Mouse (Mus musculus) heart, embryonic 14.5 days (tissue): ENCODE data around the gene Babam1. TPM values are rescaled to one million over a fixed set of nuclear protein-coding genes. Genes with fewer than 3 reads are reported as not detected.
A peak's percentile ranks its signal among the peaks of the same experiment; 100 is the strongest.

Experiments used
- ATAC-seq: fragments of 200-750 bp; cut with Nextera tagmentation; 2 replicates; pipeline ENCODE4 v1.8.0; 2017; ENCODE audit warnings: low read depth, moderate TSS enrichment; ENCODE audit not compliant: insufficient number of reproducible peaks, insufficient read depth, low FRiP score
- H3K27ac ChIP-seq, 2 experiments: fragments of 200-500 bp in 1 of 2; fragments of 300-500 bp in 1 of 2; sonication (generic) in 1 of 2; replicated peaks in 1 of 2; 2 replicates each; pipeline ENCODE4 v1.5.1; 2012 to 2014; ENCODE audit warnings: low read depth in 2 of 2, low read length in 2 of 2, control low read depth in 1 of 2, mild to moderate bottlenecking in 1 of 2, mixed read lengths in 1 of 2; ENCODE audit not compliant: control insufficient read depth in 1 of 2, insufficient read depth in 1 of 2
- H3K27me3 ChIP-seq: fragments of 300-500 bp; sonication (generic); 2 replicates; pipeline ENCODE4 v1.6.1; 2014; ENCODE audit warnings: mild to moderate bottlenecking, low read length, control low read depth; ENCODE audit not compliant: control insufficient read depth, insufficient read depth
- H3K36me3 ChIP-seq: fragments of 300-500 bp; sonication (generic); 2 replicates; pipeline ENCODE4 v1.6.1; 2014; ENCODE audit warnings: mild to moderate bottlenecking, control low read depth, low read length, mixed read lengths; ENCODE audit not compliant: control insufficient read depth, insufficient read depth
- H3K4me1 ChIP-seq, 2 experiments: fragments of 200-500 bp in 1 of 2; fragments of 300-500 bp in 1 of 2; sonication (generic) in 1 of 2; 2 replicates each; pipeline ENCODE4 v1.6.1; 2012 to 2014; ENCODE audit warnings: low read length in 2 of 2, control low read depth in 1 of 2, mixed read lengths in 1 of 2; ENCODE audit not compliant: control insufficient read depth in 2 of 2, insufficient read depth in 2 of 2
- H3K4me2 ChIP-seq: fragments of 300-500 bp; sonication (generic); 2 replicates; pipeline ENCODE4 v1.6.1; 2014; ENCODE audit warnings: mild to moderate bottlenecking, low read length
- H3K4me3 ChIP-seq, 2 experiments: fragments of 200-500 bp in 1 of 2; fragments of 300-500 bp in 1 of 2; sonication (generic) in 1 of 2; 2 replicates each; pipeline ENCODE4 v1.5.1; 2012 to 2014; ENCODE audit warnings: low read length in 2 of 2, mild to moderate bottlenecking in 2 of 2, control low read depth in 1 of 2, low read depth in 1 of 2, moderate library complexity in 1 of 2; ENCODE audit not compliant: control insufficient read depth in 1 of 2, insufficient read depth in 1 of 2
- H3K9ac ChIP-seq: fragments of 300-500 bp; sonication (generic); 2 replicates; pipeline ENCODE4 v1.6.1; 2014; ENCODE audit warnings: mild to moderate bottlenecking, low read length
- H3K9me3 ChIP-seq: fragments of 300-500 bp; sonication (generic); 2 replicates; pipeline ENCODE4 v1.6.1; 2016; ENCODE audit warnings: low read length, control low read depth; ENCODE audit not compliant: control insufficient read depth
- WGBS: fragments of 180-500 bp; shearing (Covaris S2); extraction: QIAGEN DNeasy Blood & Tissue Kit; methylation state at CpG from one replicate; pipeline ENCODE4 v1.1.7; 2014; 5-methylcytosine and 5-hydroxymethylcytosine counted together
- polyA plus RNA-seq: library from polyadenylated mRNA; unstranded; fragments of >200 nt; fragmentation: Nextera tagmentation; extraction: Ambion mirVana; gene quantifications from 2 replicates; pipeline ENCODE4 v1.2.1, GENCODE M21; 2014

Babam1 gene
- polyA plus RNA-seq, 1 experiment from 2014 or later = 86.1 TPM

DNA sequence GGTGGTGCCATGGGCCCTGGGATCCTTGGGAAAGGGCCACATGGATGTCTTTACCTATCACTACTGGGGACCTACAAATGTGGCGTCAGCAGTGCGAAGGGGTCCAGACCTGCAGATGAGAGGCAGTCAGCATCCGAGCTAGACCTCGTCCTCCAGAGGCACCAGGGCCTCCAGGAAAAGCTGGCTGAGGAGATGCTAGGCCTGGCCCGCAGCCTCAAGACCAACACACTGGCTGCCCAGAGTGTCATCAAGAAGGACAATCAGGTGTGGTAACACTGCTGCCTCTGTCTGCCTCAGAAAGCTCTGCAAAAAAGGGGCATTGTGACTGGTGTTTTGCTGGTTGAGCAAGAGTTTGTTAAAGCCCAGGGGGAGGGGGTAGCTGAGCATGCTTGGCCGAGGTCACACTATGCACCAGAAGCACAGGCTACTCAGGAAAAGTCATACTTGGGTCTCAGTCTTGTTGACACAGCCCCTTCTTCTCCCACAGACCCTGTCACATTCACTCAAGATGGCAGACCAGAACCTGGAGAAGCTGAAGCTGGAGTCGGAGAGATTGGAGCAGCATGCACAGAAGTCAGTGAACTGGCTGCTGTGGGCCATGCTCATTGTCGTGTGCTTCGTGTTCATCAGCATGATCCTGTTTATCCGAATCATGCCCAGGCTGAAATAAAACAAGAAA, 27.5 kb upstream of the Babam1 start:
- no peak overlapping the region for H3K4me3 ChIP-seq
- H3K27ac ChIP-seq = peak overlapping the region; percentile 6 to 64
- no peaks in the 10 kb centered on the region for H3K9me3 ChIP-seq
- H3K36me3 ChIP-seq = peaks cover 26% of the 10 kb centered on the region
- 92% methylated on average over 10 of the region's 10 CpGs for WGBS
- no peak overlapping the region for H3K4me2 ChIP-seq
- ATAC-seq = no peak
- H3K9ac ChIP-seq = peak overlapping the region; percentile 25; the same call in 1 of the 2 replicates
- peaks cover 4 to 24% of the 10 kb centered on the region in 2 experiments for H3K4me1 ChIP-seq
- no peaks in the 10 kb centered on the region for H3K27me3 ChIP-seq

DNA sequence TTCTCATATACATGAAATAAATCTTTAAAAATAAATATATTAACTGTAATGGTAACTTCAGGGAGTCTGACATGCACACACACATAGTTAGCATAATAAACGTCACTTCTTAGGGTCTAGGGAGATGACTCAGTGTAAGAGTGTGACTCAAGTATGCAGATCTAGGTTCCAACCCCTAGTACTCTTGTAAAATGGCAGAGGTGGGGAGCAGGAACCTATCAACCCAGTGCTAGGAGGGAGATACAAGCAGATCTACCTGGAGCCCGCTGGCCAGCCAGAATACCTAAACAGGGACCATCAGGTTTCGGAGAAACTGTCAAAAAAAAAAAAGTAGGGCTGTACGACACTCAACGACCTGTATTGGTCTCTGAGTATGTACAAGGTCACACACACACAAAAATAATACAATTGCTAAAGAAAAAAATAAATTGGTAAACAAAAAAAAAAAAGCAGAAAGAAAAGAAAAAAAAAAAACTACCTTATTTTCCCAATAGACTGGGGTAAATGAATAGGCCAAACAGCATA, 25.9 kb upstream of the Babam1 start:
- ATAC-seq = no peak
- H3K9ac ChIP-seq = peak overlapping the region; percentile 72
- peaks cover 41% of the 10 kb centered on the region for H3K36me3 ChIP-seq
- peak overlapping the region; percentile 63 for H3K4me2 ChIP-seq
- peaks cover 4 to 27% of the 10 kb centered on the region in 2 experiments for H3K4me1 ChIP-seq
- H3K9me3 ChIP-seq = no peaks in the 10 kb centered on the region
- WGBS = 11% methylated on average over 5 of the region's 5 CpGs
- H3K27me3 ChIP-seq = no peaks in the 10 kb centered on the region
- H3K4me3 ChIP-seq = peak overlapping the region; percentile 79 to 83
- peak overlapping the region in 1 of 2 experiments; percentile 87; a peak in 2 of 4 replicates for H3K27ac ChIP-seq

DNA sequence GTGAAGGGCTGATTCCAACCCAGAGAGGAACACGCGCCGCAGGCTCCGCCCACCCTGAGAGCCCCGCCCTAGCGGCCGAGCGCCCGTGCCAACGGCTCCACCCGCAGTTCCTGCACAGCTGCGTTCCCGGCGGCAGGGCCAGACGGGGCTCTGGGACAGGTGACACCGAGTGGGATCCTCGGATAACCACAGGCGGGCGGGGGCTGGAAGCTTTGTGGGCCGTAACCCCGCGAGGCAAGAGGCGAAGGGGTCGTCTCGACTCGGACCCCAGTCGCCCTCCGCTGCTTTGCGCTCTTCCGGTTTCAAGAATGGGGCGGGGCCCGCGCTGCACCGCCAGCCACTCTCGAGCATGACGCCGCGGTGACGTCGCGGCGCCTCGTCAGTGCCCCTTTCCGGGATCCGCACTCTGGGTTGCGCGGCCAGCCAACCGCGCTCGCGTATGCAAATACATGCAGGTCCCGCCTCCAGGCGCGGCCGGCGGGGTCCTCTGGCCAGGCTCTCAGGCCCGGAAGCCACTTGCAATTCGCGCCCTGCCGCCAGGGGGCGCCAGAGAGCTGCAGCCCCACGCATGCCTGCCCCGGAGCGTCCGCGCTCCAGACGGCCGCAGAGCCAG, 25.3 kb upstream of the Babam1 start, which contains the start of gene Ocel1:
TSS of gene Ocel1 (plus strand) at position 63 of the 613 bp plus-strand sequence.
- Histone ChIP-seq H3K9me3 (no peaks in the 10 kb centered on the region), H3K27me3 (no peaks in the 10 kb centered on the region), H3K9ac (peak within 1 kb of the TSS; percentile 72), H3K27ac (peak within 1 kb of the TSS; percentile 80 to 87), H3K4me2 (peak within 1 kb of the TSS; percentile 63), H3K4me3 (peak within 1 kb of the TSS; percentile 79 to 83), H3K4me1 (peaks cover 8 to 31% of the 10 kb centered on the region in 2 experiments), H3K36me3 (peaks cover 46% of the 10 kb centered on the region)
- WGBS = 1% methylated on average over 67 of the region's 68 CpGs
- ATAC-seq = peak; percentile 86

DNA sequence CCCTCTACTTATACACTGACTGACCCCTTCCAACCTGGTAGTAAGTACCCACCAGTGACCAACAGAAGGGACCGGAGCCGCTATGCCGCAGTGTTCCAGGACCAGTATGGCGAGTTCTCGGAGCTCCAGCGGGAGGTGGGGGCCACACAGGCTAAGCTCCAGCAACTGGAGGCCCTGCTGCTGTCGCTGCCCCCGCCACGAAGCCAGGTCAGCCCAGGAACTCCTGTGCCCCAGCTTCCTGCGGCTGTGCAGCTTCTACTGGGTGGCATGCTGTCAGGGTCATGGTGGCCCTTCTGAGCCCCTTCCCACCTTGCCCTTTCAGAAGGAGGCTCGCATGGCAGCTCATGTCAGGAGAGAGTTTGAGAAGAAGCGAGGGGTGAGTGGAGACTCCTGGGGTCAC, 24.2 kb upstream of the Babam1 start:
- Histone ChIP-seq H3K4me3 (no peak overlapping the region), H3K4me1 (peaks cover 12 to 35% of the 10 kb centered on the region in 2 experiments), H3K4me2 (no peak overlapping the region), H3K9ac (no peak overlapping the region), H3K27ac (no peak overlapping the region), H3K9me3 (no peaks in the 10 kb centered on the region), H3K27me3 (no peaks in the 10 kb centered on the region), H3K36me3 (peaks cover 56% of the 10 kb centered on the region)
- WGBS = 85% methylated on average over 12 of the region's 12 CpGs
- no peak for ATAC-seq

DNA sequence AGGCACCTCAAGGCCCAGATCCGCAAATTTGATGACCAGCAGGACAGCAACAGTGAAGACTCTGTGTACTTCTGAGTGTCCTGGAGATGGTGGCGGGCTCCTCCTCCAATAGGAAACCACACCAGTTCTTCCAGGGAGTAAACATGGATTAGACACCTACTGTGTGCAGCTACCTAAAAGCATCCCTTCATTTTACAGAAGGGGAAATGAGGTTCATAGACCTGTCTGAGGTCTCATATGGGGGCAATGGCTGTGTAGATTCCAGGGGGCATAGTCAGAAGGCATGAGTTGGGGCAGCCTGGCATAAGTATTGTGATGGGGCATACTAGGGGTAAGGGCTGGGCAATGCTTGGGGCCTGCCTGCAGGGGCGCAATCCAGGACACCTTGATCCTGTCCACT, 23.7 kb upstream of the Babam1 start:
- 90% methylated on average over 3 of the region's 3 CpGs for WGBS
- Histone ChIP-seq H3K4me3 (no peak overlapping the region), H3K9me3 (no peaks in the 10 kb centered on the region), H3K36me3 (peaks cover 62% of the 10 kb centered on the region), H3K27ac (no peak overlapping the region), H3K9ac (no peak overlapping the region), H3K27me3 (no peaks in the 10 kb centered on the region), H3K4me2 (no peak overlapping the region), H3K4me1 (peaks cover 9 to 30% of the 10 kb centered on the region in 2 experiments)
- ATAC-seq = no peak

DNA sequence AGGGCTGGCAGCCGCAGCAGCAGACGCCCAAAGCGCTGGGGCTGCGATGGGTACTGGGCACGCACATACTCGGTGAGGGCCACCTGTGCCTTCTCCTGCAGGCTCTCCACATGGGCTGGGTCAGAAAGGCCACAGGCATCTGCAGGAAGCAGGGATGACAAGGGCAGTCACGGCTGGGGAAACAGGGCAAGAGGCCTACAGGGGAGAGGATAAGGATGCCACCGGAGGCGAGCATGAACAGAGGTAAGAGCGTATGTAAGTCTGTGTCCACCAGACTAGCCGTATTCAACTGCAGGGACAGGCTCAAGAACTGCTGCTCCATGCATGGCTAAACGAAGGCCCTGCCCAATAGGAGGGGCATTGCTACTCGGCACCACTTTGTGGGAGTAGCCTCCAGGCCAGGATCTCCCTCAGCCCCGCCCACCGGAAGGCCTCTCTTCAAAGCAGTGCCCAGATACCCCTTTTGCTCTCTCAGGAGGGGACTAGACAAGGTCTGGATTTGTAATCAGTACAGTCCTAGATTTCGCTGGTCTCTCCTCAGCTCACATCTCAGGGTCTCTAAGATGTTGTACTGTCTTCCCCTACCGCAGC, 21.9 kb upstream of the Babam1 start:
- peaks cover 12 to 33% of the 10 kb centered on the region in 2 experiments for H3K4me1 ChIP-seq
- H3K9me3 ChIP-seq = no peaks in the 10 kb centered on the region
- 75% methylated on average over 17 of the region's 17 CpGs for WGBS
- no peak overlapping the region for H3K4me3 ChIP-seq
- H3K36me3 ChIP-seq = peaks cover 59% of the 10 kb centered on the region
- ATAC-seq = no peak
- no peak overlapping the region for H3K4me2 ChIP-seq
- H3K9ac ChIP-seq = no peak overlapping the region
- H3K27me3 ChIP-seq = no peaks in the 10 kb centered on the region
- no peak overlapping the region for H3K27ac ChIP-seq

DNA sequence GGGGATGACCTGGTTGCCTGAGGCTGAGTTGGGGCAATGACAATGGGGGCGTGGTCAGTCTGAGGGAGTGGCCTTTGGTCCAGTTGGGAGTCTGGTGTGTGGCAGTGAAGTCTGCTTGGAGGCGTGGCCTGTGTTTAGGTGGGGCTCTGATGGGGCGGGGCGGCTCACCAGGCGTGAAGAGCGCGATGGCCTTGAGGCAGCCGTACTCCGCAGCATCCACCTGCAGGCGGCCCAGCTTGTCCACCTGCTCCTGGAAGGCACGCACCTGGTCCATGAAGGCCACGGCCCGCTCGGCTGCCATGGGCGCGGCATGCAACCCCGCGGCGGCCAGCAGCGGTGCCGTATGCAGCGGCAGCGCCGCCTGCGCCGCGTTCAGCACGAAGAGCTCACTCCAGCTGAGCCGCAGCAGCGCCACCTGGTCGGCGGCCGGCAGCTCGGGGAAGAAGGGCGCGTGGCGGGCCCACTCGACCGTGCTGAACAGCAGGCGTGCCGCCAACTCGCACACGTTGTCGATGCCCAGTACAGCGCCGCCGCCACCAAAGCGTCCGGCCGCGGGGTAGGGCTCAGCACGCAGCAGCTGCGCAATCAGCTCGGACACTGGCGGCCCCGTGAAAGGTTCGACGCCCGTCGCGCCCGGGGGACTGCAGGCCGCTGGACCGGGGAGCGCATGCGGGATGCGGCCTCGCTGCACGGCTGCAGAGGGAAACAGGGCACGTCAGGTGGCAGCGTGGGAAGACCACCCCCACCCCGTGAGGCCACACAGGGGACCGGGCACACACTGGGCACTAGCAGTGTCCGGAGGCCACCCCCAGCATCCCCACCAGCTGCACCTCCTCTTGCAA, 20.9 kb upstream of the Babam1 start:
- ATAC-seq = no peak
- Histone ChIP-seq H3K9ac (peak overlapping the region; percentile 52; the same call in 1 of the 2 replicates), H3K36me3 (peaks cover 57% of the 10 kb centered on the region), H3K9me3 (no peaks in the 10 kb centered on the region), H3K4me3 (peak overlapping the region in 1 of 2 experiments; percentile 20; a peak in 2 of 4 replicates), H3K27me3 (no peaks in the 10 kb centered on the region), H3K4me2 (peak overlapping the region; percentile 59), H3K4me1 (peaks cover 17 to 33% of the 10 kb centered on the region in 2 experiments), H3K27ac (0 out of 4 replicates have a peak overlapping the region, but pooled peaks of 1 of the 2 experiments have one; percentile 39)
- 12% methylated on average over 72 of the region's 74 CpGs for WGBS
